Mouse (Mus musculus): ENCODE results near the gene Med24.

Gene Med24

DNA sequence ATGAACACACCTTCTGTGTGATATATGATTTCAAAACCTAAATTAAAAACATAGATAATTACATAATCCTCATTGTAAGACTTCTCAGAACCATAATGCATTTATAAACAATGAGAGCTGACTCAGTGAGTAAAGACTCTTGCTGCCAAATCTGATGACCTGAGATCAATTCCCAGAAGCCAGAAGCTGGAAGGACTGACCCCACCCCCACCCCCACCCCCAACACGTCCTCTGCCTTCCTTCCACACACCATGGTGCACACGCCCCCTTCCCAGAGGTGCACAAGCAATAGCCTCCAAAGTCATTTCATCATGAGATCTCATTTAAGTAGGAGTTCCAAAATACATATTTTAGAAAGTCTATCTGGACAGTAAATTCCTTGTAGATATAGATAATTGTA is 8.5 kb downstream of the Med24 start:
- DNase-seq (ENCODE audit: low read depth, low spot score): no peak

DNA sequence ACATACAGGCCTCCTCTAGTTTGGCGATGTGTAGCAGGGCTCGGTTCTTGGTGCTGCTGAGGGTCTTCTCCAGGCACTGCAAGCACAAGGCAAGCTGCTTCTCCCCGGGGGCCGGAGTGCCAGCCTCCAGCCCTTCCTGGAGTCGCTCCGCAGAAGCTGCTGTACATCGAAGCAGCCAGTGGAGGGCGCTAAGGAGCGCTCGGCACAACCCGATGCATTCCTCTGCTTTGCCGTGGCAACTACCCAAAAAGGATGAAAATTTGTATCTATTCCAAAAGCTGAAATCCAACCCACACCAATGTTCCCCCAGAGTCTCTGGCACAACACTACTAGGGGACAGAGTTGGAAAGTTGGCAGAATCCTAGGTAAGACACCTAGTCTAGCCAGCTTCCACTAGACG is 11.3 kb downstream of the Med24 start:
- DNase-seq (ENCODE audit: low read depth, low spot score): peak; percentile 53

DNA sequence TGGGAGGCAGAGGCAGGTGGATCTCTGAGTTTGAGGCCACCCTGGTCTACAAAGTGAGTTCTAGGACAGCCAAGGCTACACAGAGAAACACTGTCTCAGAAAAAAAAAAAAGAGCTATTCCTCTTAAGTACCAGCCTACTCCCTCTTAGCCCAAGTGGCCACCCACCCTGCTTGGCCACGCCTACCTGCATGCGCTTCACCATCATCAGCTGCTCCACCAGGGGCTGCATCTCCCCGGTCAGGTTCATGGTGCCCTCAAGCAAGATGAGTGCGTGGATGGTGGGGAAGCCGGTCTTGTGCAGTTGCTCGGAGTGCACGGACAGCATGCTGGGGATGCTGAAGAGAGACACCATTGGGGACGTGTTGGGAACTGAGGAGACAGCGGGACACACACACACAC is 13.3 kb downstream of the Med24 start:
- no peak for DNase-seq (ENCODE audit: low read depth, low spot score)

DNA sequence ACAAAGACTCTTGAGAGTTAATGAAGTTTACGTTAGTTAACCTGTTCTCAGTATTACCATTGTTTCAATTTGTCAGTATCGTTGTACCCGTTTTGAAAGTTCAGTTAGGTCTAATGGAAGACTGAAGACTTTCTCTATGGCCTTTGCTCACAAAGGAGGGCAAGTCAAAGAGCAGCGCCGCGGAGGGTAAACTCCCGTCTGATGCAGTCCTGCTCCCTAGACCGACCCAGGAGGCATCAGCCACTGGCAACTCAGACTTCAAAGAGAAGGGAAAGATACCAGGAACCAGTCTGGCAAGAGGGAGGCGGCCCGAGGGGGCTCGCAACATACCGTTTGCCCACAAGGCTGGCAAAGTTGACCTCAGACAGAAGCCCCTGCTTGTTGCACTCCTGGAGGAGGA is 15.5 kb downstream of the Med24 start:
- no peak for DNase-seq (ENCODE audit: low read depth, low spot score)

DNA sequence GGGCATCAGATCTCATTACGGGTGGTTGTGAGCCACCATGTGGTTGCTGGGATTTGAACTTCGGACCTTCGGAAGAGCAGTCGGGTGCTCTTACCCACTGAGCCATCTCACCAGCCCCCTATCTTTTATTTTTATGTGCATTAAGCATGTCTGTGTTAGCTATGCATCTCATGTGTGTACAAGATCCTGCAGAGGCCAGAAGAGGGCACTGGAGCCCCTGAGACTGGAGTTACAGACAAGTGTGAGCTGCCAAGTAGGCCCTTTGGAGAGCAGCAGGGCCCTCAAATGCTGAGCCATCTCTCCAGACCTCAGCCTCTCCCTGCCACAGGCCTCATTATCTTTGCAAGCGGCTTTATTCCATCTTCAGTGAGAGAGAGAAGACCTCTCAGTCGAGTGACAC is 17.2 kb downstream of the Med24 start:
- DNase-seq (ENCODE audit: low read depth, low spot score): peak; percentile 57

DNA sequence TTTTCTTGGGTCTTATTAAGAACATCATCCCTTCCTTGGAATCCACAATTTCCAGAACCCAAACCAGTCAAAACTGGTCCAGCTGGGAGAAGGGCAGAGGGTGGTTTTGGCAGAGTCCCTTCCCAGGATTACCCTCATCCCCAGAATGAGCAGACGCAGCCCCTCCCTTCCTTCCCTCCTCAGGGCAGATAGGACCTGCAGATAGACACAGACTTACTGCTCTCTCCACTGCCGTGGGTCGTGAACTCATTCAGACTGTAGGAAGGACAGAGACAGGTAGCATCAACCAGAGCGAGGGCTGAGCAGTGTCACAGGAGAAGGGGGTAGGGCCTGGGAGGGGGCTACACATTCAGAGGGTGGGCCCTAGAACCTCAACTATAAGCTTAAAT is 18.2 kb downstream of the Med24 start:
- no peak for DNase-seq (ENCODE audit: low read depth, low spot score)

DNA sequence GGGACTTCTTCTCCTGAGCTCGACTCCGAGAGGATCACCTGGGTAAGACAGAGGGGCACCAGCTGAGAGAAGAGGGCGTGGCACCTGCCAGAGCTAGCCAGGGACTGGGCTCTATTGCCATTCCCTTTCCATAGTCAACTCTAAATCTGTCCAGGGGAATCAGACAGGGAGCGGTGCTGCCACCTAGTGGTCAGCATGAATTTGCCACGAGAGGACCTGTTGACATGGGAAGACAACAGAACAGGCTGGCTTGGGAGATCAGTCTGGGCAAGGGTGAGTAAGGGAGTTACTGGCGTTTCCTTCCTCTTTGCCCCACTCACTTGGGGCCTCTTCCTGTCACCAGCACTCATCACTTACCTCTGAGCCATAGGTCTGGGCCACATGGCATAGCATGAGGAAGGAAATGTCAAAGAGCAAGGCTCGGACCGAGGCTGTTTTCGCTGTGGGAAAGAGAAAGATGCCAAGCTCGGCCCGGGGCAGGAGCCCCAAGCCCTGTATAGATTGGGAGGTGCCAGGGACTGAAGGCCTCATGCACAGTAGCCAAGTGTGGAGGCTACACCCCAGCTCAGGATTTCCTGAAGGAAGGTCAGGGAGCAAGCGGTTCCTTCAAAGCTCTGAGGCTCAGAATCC is 18.7 kb downstream of the Med24 start:
- peak; percentile 95 for DNase-seq (ENCODE audit: low read depth, low spot score)

DNA sequence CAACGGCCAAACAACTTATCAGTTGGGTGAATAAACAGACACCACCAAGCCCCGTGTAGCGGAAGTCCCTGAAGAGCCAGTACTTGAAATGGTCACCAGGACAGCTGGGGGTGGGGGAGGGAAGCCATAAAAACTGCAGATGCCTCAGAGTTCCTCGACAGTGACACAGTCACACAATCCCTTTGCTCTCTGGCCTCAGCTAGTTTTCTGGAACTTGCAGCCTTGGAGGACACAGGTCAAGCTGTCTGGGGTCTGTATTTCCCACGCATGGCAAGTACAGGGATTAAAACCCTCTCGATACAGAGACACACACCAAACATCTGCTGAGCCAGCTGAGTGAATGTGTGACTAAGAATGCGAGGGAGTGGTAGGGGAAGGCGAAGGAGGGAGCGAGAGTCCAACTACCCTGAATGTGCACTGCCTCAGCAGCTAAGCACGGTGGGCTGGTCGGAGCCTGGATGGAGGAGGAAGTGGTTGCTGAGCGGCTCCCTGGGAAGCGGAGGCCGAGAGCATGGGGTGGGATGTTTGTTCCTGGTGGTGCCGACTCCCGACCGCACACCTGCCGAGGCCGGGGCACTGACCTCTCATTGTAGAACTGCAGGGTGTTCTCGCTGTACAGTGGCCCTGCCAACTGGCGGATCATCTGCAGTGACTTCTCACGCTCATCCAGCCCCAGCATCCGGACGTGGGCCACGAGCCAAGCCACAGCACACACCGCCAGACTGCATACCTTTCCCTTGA is 20.1 kb downstream of the Med24 start:
- DNase-seq (ENCODE audit: low read depth, low spot score): peak; percentile 69

DNA sequence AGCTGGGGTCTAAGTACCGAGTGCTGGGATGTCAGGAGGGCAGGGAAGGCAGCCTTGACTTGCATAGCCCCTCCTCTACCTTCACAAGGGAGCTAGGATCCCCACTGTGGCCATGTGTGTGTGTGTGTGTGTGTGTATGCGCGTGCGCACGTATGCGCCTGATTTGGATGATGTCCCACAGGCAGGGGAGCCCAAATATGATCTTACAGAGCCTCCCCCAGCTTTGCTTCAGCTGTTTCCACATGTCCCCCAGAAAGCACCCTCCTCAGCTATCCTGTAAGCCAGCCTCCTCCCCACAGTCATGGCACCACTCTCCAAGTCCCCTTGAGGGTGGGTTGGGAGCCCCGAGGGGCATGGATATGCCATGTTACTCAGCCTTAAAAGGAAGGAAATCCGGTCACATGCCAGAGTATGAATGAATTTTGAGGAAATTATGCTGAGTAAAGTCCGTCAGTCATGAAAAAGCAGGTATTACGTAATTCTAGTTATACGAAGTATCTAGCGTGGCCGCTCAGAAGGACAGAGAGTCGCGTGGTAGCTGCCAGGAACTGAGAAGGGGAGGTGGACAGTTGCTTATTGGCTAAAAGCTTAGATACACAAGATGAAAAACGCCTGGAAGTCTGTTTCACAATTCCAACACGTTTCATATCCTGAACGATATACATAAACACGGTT is 20.8 kb downstream of the Med24 start:
- peak; percentile 49 for DNase-seq (ENCODE audit: low read depth, low spot score)

DNA sequence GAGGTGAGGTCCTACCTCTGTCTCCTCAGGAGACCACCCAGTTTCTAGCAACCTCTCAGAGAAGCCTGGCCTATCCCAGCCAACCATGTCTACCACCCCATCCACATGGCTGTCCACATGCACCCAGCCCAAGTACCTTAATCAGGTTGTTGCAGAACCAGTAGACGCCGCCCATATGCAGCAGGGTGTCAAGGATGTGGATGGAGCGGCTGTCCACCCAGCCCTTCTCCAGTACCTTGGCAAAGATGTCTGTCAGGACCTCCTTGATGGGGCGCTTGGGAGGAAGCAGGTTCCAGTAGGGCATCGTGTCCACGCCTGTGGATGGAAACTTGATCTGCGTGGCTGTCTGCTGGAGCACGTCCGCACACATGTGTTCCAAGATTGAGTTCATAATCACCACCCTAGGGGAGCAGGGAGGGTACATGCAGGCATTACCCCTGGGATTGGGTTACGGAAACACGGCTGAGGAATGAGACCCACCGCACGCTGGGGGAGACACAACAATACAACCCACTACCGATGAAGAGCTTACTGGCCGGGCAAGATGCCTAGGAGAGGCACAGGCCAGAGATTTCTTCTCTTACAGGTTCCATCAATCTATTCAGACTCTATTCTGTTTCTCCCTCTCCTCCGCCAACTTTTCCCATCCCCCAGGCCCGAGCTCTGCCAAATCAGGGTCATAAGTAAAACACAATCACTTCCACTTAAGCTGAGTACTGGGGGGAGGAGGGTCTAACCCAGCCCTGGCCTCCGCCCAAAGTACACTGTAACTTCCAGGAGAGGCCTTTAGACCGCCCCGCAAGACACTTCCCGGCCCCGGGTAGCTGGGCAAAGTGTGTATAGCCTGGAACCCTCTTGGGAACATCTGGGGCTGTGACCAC is 21.6 kb downstream of the Med24 start:
- DNase-seq (ENCODE audit: low read depth, low spot score): no peak

DNA sequence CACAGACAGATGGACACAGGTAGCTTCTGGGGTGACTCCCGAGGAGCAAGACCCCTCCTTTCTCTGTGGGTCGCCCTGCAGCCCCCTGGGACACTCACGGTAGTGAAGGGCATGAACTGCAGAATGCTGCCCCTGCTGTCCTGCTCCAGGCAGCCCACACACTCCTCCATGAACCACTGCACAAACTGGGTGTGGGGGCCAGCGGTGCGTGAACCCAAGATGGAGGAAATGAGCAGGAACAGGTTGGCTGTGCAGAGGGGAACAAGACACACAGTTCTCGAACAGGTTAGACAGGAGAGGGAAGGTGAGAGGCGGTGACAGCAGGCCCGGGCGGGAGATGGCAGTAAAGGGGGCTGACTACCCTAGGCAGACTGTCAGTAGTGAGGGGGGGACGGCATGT is 24.2 kb downstream of the Med24 start:
- no peak for DNase-seq (ENCODE audit: low read depth, low spot score)

DNA sequence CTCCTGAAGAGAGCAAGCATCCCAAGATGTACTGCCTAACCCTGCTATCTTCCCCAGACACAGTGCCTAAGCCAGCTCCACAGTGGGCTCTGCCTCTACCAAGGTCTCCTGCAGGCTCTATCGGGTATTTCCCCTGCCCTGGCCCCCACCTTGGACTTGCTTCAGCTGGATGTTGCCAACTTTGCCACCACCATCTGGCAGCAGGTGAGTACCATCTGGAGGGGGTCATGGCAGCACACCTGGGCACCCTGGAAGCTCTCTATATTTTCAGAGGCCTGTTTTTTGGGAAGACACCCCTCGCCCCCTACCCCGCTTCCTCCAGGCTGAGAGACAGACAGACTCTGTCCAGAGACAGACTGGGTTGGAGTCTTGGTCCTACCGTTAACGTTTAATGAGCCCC is 26.9 kb downstream of the Med24 start:
- no peak for DNase-seq (ENCODE audit: low read depth, low spot score)

DNA sequence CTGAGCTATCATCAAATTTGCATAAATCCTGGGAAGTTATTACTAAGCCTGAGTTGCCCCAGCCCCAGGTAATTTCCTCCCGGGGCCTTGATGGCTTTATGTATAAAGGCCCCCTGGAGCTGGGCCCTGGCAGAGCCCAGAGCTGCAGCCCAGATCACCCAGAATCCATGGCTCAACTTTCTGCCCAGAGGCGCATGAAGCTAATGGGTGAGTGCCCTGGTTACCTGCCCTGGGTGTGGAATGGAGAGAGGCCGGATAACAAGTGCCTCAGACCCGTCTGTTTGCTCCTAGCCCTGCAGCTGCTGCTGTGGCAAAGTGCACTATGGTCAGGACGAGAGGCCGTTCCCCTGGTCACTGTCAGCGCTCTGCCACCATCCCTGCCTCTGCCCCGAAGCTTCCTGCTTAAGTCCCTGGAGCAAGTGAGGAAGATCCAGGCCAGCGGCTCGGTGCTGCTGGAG is 28.0 kb downstream of the Med24 start, which contains the start of gene Csf3:
TSS of gene Csf3 (plus strand) at position 51 of the 458 bp plus-strand sequence.
- DNase-seq (ENCODE audit: low read depth, low spot score): no peak

DNA sequence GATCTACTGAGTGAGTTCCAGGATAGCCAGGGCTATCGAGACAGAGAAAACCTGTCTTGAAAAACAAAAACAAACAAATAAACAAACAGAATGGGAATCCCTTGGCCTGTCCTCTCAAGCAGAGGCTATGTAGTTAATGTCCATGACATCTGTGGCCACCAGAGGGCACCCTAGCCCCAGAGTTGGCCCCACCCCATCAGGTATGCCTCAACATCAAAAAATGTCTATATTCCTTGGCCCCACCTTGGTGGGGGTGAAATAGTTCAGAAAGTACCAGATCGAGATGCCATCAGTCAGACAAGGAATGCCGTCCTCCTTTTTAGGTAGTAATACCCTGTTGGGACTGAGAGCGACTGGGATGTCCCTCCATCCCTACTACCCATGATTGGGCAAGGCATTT is 29.3 kb downstream of the Med24 start:
- DNase-seq (ENCODE audit: low read depth, low spot score): peak; percentile 85

DNA sequence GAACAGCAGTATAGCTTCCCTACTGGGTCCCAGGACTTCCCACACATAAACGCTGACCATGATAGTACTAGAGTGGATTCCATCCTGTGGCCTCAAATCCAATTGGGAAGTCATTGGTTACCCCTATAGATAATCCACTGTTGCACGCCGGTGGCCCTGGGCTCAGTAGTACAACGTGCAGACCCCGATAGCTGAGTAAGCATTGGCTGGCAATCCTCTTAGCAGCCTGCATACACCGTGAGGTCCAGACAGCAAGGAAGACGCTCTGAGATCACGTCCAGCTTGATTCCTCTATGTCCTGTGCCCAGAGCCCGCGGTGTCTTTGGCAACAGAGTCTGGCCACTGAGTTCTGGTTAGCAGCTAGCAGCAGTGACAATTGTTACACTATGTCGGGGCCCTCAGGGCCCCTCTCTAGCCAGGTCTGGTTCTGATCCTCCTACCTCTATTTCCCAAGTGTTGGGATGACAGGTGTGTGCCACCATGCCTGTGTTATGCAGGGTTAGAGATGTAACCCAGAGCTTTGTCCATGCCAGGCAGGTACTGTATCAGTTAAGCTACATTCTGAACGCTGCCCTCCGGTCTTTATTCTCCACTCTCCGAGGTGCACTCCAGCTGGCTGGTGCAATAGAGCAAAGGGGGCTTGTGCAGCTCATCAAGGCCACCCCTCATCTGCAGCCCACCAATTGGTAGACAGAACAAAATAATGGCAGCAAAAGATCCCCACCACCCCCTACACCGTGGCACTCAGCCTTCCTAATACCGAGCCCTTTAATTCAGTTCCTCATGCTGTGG is 30.2 kb downstream of the Med24 start:
- DNase-seq (ENCODE audit: low read depth, low spot score): no peak

DNA sequence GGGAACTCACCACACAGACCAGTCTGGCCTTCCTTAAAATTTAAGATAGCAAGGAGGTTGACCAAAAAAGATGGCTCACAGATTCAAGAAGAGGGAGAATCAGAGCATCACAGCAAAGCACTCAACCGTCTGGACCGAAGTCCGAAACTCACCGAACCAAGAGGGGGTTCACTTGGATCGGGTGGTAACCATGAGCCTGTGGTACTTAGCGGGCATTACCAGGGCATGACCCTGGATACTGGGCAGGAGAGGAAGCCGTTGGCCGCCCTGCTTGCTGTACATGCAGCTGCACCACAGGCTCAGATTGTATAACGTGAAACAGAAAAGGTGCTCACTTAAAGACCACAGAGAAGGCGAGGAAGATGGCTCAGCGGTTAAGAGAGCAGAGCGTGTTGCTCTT is 32.0 kb downstream of the Med24 start:
- DNase-seq (ENCODE audit: low read depth, low spot score): no peak

DNA sequence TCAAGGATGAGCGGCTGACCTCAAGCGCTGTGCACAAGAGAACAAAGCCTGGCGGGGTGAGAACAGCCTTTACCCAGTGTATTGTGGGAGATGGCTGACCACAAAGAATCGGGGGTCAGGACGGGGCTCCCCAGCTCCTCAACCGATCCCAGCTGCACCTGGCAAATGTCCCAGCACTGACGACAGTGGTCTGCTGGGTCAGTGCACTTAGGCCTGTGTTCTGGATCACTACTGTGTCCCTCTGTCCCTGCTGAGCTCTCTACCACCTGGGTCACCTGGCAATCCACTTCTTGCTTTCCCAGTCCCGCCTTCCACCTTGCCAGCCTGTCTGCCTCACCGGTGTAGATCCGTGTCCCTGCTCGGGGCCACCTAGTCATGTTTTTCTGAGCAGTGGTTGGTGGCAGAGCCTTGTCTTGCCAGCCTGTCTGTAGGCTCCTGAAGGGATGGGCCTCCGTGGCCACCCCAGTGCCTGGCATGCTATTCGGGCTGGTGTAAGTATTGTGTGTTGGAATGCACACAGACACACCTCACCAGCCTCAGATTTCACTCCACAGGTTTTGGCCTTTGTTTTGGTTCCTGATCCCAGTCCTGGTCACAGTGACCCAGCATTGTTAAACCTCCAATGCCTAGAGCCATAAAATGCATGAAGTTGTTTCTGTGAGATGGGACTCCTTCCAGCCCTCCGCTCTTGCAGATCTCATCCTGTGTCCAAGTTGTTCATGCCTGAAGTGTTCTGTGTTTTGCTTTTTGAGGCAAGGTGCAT is 32.6 kb downstream of the Med24 start:
- DNase-seq (ENCODE audit: low read depth, low spot score): no peak

DNA sequence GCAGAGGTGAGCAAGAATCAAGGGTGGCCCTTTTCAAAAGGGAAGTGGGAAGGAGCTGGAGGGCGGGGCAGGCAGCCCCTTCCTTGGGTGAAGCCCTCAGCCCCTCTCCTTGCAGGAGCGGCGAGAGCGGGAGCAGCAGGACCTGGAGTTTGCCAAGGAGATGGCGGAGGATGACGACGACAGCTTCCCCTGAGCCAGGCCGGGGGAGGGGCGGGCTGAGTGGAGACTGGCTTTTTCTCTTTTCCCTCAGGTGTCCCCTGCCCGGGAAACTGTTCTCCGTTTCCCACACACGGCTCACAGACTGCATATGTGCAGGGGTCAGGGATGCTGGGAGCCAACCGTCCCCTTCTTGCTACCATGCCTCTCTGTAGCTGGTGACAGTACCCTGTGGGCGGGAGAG is 33.8 kb downstream of the Med24 start:
- DNase-seq (ENCODE audit: low read depth, low spot score): no peak

DNA sequence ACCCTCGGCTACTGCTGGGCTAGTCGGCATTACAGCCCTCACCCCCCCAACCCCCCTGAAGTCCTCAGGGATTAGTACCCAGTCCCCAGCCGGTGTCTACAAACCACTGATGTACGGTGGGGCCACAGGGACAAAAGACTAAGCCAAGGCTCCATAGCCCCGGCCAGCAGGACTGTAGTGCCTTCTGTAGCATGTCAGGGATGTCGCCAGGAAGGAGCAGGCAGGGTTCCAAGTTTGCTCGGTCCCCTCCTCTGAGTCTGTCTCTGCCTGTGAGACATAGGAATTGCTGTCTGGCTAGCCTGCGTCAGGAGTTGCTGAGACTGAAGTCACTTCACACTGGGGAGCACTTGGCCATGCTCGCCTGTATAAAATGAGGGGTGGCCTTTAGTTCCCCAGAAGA is 34.9 kb downstream of the Med24 start:
- no peak for DNase-seq (ENCODE audit: low read depth, low spot score)

DNA sequence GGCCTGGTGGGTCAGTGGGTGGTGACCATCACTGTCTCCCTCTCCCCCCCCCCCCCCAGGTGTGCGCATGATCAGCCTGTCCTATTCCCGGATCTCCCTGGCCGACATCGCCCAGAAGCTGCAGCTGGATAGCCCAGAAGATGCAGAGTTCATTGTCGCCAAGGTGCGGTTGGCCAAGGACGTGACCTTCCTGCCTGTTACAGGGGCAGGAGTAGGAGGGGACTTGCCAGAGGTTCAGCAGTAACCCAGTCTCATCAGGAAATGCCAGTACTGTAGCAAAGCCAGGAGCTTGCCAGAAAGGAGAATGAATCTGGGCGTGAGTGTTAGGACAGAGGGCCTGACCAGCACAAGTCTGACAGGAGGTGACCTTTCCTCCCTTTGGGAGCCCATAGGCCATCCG is 35.5 kb downstream of the Med24 start:
- DNase-seq (ENCODE audit: low read depth, low spot score): no peak
